Mouse (Mus musculus) large intestine, adult 2 months (tissue): ENCODE data around the gene Taf1b. TPM values are rescaled to one million over a fixed set of nuclear protein-coding genes. Genes with fewer than 3 reads are reported as not detected.
A peak's percentile ranks its signal among the peaks of the same experiment; 100 is the strongest.

Source experiments
- DNase-seq: peaks from one replicate; pipeline ENCODE4 v3.0.0-alpha.2; 2012; ENCODE audit warnings: low read depth, low spot score
- WGBS: fragments of 180-500 bp; shearing (Covaris S2); methylation state at CpG from one replicate; pipeline ENCODE4 v1.1.7; 2018; 5-methylcytosine and 5-hydroxymethylcytosine counted together
- polyA plus RNA-seq: library from polyadenylated mRNA; depleted of rRNA; stranded (reverse); fragments of >200 nt; gene quantifications from 2 replicates; pipeline ENCODE4 v1.2.3, GENCODE M21; 2012; rRNA removed

Taf1b gene
- polyA plus RNA-seq, 1 experiment = 3.6 TPM

DNA sequence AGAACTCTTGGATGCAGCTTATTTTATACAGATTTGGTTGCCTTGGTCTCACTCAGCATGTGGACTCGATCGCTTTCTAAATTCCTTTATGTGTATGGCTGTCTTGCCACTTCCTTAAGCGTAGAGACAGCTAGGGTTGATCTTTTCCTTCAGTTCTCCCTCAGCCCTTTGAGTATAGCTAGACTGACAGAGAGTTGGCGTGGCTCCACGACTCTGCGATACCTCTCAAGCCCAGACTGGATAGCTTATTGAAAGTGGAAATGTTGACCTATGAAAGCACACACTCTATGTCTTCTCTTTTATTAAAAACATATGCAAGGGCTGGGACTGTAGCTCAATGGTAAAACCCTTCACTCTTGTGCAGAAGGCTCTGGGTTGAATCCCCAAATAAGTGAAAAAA lies 99.2 kb downstream of the Taf1b start:
- 81% methylated on average over 6 of the region's 6 CpGs for WGBS
- no peak for DNase-seq

DNA sequence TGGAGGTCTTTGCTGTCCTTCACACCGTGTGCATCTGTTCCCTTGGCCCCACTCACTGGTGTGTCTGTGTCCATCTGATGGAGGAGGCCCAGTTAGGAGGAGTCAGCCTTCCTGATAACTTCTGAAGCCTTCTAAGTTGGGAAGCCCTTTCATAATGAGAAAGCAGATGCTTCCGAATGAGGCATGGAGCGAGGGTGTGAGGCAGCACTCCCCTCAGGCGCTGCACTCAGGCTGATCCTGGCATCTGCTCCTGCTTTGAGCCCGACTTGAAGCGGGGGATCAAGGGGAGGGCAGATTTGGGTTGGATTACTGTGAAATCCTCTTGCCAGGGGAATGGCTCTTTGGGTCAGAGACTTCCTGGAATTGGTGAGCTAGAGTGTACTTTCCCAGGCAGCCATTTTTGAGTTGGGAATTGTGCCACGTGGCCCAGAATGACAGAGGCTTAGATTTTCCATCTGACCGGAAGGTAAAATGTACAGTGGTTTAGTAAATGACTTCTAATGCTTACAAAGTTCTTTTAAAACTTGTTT lies 101.3 kb downstream of the Taf1b start:
- no peak for DNase-seq
- WGBS = 74% methylated on average over 8 of the region's 8 CpGs

DNA sequence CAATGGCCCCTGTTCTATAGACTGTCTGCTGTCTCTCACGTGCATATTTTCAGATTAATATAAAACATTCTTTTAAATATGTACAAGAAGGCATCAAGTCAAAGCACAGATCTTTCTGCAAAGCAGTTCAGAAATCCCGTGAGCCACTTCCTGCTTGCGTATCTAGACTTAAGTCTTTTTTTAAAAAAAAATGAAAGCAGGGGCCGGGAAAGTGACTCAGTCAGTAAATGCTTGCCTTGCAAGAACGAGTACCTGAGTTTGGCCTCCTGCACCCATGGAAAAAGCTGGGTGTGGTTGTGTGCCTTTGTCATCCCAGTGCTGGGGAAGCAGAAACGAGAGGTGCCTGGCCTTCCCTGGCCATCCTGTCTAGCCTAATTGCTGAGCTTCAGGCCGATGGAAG lies 101.9 kb downstream of the Taf1b start:
- 84% methylated on average over 7 of the region's 7 CpGs for WGBS
- no peak for DNase-seq

DNA sequence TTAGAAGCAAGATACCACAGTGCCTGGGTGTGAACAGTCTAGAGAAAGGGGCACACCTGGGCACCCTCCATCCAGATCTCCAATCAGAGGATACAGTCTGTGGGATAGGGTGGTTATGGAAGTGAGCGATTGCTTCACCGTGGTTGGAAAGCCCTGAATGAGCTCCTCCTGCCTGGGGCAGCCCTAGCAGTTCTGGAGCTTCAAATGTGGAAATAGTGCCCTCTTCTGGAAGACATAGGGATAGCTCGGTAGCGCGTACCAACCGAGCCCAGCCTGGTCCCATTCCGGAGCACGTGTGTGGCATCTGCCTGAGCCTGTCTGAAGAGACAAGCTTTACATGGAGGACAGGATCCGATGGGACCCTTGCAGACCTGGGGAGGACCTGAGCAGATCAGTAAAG lies 102.6 kb downstream of the Taf1b start:
- DNase-seq = peak; percentile 42
- WGBS = 3% methylated on average over 9 of the region's 9 CpGs

DNA sequence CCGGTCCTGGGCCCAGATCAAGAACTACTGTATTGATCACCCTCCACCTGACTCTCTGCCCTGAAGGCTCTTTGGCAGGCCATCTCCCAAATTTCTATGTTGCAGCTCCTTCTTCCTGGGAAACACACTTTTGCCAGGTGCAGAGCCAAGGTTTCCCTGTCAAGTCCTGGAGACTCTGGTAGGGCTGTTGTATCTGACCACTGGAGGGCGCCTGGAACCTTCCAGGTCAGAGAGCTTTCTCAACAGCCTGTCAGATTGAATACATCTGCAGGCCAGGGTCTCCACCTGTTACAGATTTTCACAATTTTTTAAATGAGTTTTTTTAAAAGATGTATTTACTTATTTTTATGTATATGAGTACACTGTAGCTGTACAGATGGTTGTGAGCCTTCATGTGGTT lies 105.1 kb downstream of the Taf1b start:
- peak; percentile 16 for DNase-seq
- 40% methylated on average over 2 of the region's 2 CpGs for WGBS

DNA sequence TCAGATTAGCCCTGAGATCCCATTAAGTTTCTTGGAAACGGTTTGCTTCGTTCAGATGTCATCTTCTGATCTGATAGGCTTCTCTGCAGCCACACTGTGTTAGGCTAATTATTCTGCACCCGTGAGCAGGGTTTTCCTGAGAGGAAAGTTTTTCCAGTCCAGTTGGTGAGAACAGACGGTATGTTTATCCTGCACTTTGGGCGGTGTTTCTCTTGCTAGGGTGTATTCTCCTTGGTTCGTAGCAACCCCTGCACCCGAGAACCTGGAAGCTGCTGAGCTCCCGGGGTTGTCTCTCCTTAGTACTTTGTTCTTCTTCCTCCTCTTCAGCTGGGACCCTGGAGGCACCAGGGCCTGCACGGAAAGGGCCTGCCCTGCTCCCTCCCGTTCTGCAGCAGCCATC lies 108.0 kb downstream of the Taf1b start:
- WGBS = 74% methylated on average over 10 of the region's 10 CpGs
- DNase-seq = no peak

Other genes with a start within 250 kb of the Taf1b start
- gene Grhl1, start 73.9 kb downstream of the Taf1b start, polyA plus RNA-seq = 0.63 and 0.71 TPM in 2 replicates
- 2.4 and 3.6 TPM in 2 replicates for gene Klf11, start 152.9 kb downstream of the Taf1b start, polyA plus RNA-seq
- gene Cys1, start 183.5 kb downstream of the Taf1b start, polyA plus RNA-seq = 1.6 and 2.0 TPM in 2 replicates
- 11.2 and 13.4 TPM in 2 replicates for gene Rrm2, start 209.9 kb downstream of the Taf1b start, polyA plus RNA-seq